Mouse (Mus musculus) testis, adult 2 months (tissue): ENCODE data around the gene Trmo.

Experiments used
- CTCF ChIP-seq: fragments of 200-500 bp; IDR thresholded peaks from 2 replicates; pipeline ENCODE4 v1.5.1; 2012; ENCODE audit warnings: low read depth, mild to moderate bottlenecking, inconsistent platforms, low read length, moderate library complexity; ENCODE audit not compliant: control insufficient read depth, insufficient read depth, insufficient replicate concordance
- POLR2A ChIP-seq: fragments of 200-500 bp; IDR thresholded peaks from 2 replicates; pipeline ENCODE4 v1.6.1; 2012; ENCODE audit warnings: low read depth, mild to moderate bottlenecking, inconsistent platforms, low read length, moderate library complexity; ENCODE audit not compliant: control insufficient read depth

GRCm38 (mm10) chr4:46342711-46343286 lies 46.4 kb downstream of the Trmo start:
- no peak for TF ChIP-seq CTCF
- no peak for TF ChIP-seq POLR2A
